Mouse (Mus musculus): ENCODE results near the gene Klk1b22.
"Not testable (repeated sequence)": the region's sequence is repeated elsewhere in the genome, so short reads cannot be mapped to it uniquely, and the experiment has no call there.

The Klk1b22 gene

DNA sequence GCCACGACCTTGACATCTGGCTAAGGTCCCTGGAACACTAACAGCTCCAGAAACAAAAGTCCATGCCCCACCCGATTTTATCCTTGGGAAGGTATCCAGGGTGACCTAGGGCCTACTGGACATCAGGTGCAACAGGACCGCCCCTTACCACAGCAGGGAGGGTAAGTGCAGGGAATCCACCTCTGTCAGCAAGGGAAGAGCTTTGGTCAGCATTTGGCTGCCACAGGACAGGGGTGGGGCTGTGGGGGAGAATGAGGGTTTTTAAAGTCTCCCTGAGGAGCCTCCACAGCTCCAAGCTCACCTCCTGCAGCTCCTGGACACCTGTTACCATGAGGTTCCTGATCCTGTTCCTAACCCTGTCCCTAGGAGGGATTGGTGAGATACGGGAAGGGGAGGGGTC, at the start of gene Klk1b22:
Gene Klk1b22 (plus strand): TSS at position 301 of the 400 bp plus-strand sequence.
- no peak for DNase-seq

DNA sequence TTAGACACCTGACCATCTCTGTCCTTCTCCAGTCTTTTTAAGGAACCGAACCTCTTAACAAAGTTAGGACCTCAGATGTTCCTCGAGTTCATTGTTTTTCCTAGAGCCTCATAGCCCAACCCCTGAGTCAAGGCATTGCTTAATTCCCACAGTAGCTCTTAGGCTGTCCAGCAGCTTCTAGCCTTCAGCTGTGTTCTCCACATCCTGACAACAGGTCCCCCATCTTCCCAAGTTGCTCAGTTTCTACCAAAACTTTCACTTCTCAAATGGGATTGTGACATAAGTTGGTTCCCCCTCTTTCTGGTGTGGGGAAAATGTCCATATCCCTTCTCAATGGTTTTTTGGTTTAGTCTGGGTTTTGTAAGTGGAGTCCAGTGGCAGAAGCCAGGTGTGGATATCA, 40.4 kb upstream of the Klk1b22 start:
- no peak for DNase-seq

- DNase-seq, result no peak
Observed at GRCm38 (mm10) chr7:44077703-44078102, 34.8 kb upstream of the Klk1b22 start.

GRCm38 (mm10) chr7:44096111-44096510, 16.4 kb upstream of the Klk1b22 start:
- no peak for DNase-seq

DNA sequence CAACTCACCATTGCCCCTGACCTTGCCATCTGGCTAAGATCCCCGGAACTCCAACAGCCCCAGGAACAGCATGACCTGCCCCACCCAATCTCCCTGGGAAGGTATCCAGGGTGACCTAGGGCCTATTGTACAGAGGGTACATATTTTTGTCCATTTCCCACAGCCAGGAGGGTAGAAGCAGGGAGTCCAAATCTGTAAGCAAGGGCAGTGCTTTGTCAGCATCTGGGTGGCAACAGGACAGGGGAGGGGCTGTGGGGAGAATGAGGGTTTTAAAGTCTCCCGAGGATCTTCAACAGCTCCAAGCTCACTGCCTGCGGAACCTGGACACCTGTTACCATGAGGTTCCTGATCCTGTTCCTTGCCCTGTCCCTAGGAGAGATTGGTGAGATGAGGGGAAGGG, 10.4 kb upstream of the Klk1b22 start, which contains the start of gene Klk1b21:
Gene Klk1b21 (plus strand): TSS at position 301 of the 400 bp plus-strand sequence.
- DNase-seq, result not testable (repeated sequence)

DNA sequence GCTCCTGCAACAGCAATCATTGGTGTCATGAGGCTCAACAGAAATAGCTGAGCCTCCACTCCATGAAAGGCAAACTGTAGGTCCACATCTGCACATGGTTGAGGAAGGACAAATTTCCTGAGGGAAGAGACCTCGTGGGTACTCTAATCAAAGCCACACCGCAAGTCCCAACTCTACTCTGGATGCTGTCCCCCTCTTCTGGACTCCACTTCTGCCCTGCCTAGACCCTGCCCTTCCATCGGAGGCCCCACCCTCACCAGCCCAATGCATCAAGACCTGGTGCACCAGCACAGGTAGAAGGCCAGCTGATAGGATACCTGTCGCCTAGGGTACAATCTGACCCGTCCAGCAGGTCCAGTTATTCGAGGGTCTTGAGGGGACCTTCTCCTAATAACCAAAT, 11.0 kb downstream of the Klk1b22 start:
- no peak for DNase-seq

- DNase-seq, result no peak
Observed at GRCm38 (mm10) chr7:44136467-44136866, 24.0 kb downstream of the Klk1b22 start, which contains the start of gene Klk1b16. Klk1b16 (plus strand) TSS chr7:44136767.
